Mouse (Mus musculus): ENCODE results near the gene Hsd17b1. TPM values are rescaled to one million over a fixed set of nuclear protein-coding genes. Genes with fewer than 3 reads are reported as not detected.

Hsd17b1 gene
- polyA plus RNA-seq, 1 experiment from 2014 or later: not detected

DNA sequence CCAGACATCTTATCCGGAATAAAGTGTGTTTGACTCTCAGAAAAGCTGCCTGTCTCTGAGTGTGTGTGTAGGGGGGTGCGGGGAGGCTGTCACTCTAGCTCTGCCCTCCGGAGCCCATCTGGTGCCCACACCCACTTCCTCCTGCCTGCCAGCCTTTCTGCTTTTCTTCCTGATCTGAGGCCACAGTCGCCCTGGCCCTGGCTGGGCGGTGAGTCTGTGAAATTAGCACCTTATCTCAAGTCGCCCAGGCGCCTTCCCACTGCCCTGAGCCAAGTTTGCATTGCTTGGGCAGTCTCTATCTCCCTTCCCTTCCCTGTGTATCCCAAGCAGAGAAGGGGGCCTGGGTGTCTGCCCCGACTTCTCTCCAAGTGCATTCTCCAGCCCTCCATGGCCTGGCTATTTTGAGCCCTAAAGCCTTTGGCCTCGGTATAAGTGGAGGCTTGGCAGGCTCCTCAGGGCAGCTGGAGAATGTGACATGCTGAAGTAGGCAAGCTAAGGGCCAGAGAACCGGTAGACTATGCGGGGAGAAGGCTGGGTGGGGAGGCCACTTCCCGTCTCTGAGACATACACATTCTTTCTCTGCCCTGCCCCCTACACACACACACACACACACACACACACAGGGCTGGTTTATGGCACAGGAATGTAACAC is 14.4 kb upstream of the Hsd17b1 start:
- peaks cover 3% of the 10 kb centered on the region; the same call in 1 of the 2 replicates for H3K4me1 ChIP-seq (ENCODE audit: control insufficient read depth, insufficient read depth, low read length)
- H3K4me3 ChIP-seq (ENCODE audit: low read depth, low read length): no peak overlapping the region
- DNase-seq (ENCODE audit: low spot score): no peak
- 61% methylated on average over 12 of the region's 12 CpGs for WGBS
- H3K27ac ChIP-seq (ENCODE audit: low read depth, low read length): peak overlapping the region; percentile 48; the same call in 1 of the 2 replicates
- peaks cover 37% of the 10 kb centered on the region for H3K36me3 ChIP-seq (ENCODE audit: control insufficient read depth, insufficient read depth, low read length)
- ATAC-seq: no peak
- no peaks in the 10 kb centered on the region for H3K9me3 ChIP-seq (replicated peaks; ENCODE audit: control insufficient read depth, low read length)
- H3K4me2 ChIP-seq (ENCODE audit: low read length): no peak overlapping the region
- 0 out of 2 replicates have a peak, but pooled peaks cover 2% of the 10 kb centered on the region for H3K27me3 ChIP-seq (replicated peaks; ENCODE audit: control insufficient read depth, insufficient read depth, low read length)
- no peak overlapping the region; the same call in 1 of the 2 replicates for H3K9ac ChIP-seq (ENCODE audit: low read length)

GRCm38 (mm10) chr11:101064462-101064861 is 13.7 kb upstream of the Hsd17b1 start:
- 84% methylated on average over 4 of the region's 4 CpGs for WGBS
- Histone ChIP-seq H3K4me1 (ENCODE audit: control insufficient read depth, insufficient read depth, low read length) (peaks cover 3% of the 10 kb centered on the region; the same call in 1 of the 2 replicates), H3K36me3 (ENCODE audit: control insufficient read depth, insufficient read depth, low read length) (peaks cover 36% of the 10 kb centered on the region), H3K9me3 (replicated peaks; ENCODE audit: control insufficient read depth, low read length) (no peaks in the 10 kb centered on the region), H3K27me3 (replicated peaks; ENCODE audit: control insufficient read depth, insufficient read depth, low read length) (0 out of 2 replicates have a peak, but pooled peaks cover 2% of the 10 kb centered on the region), H3K9ac (ENCODE audit: low read length) (no peak overlapping the region), H3K27ac (ENCODE audit: low read depth, low read length) (peak overlapping the region; percentile 48; the same call in 1 of the 2 replicates), H3K4me2 (ENCODE audit: low read length) (no peak overlapping the region), H3K4me3 (ENCODE audit: low read depth, low read length) (no peak overlapping the region)
- ATAC-seq (no peak), DNase-seq (ENCODE audit: low spot score) (no peak)

GRCm38 (mm10) chr11:101065002-101065401 is 13.2 kb upstream of the Hsd17b1 start:
- no peak for ATAC-seq
- Histone ChIP-seq H3K9ac (ENCODE audit: low read length) (no peak overlapping the region), H3K27me3 (replicated peaks; ENCODE audit: control insufficient read depth, insufficient read depth, low read length) (0 out of 2 replicates have a peak, but pooled peaks cover 2% of the 10 kb centered on the region), H3K36me3 (ENCODE audit: control insufficient read depth, insufficient read depth, low read length) (peaks cover 32% of the 10 kb centered on the region), H3K4me2 (ENCODE audit: low read length) (no peak overlapping the region), H3K9me3 (replicated peaks; ENCODE audit: control insufficient read depth, low read length) (no peaks in the 10 kb centered on the region), H3K4me1 (ENCODE audit: control insufficient read depth, insufficient read depth, low read length) (peaks cover 3% of the 10 kb centered on the region; the same call in 1 of the 2 replicates), H3K4me3 (ENCODE audit: low read depth, low read length) (no peak overlapping the region), H3K27ac (ENCODE audit: low read depth, low read length) (no peak overlapping the region)
- 92% methylated on average over 9 of the region's 9 CpGs for WGBS
- no peak for DNase-seq (ENCODE audit: low spot score)

GRCm38 (mm10) chr11:101066549-101067412 is 11.4 kb upstream of the Hsd17b1 start:
- ATAC-seq: peak; percentile 24
- 22% methylated on average over 18 of the region's 18 CpGs for WGBS
- Histone ChIP-seq H3K27me3 (replicated peaks; ENCODE audit: control insufficient read depth, insufficient read depth, low read length) (0 out of 2 replicates have a peak, but pooled peaks cover 2% of the 10 kb centered on the region), H3K27ac (ENCODE audit: low read depth, low read length) (no peak overlapping the region), H3K4me3 (ENCODE audit: low read depth, low read length) (peak overlapping the region; percentile 23), H3K36me3 (ENCODE audit: control insufficient read depth, insufficient read depth, low read length) (peaks cover 17% of the 10 kb centered on the region), H3K9me3 (replicated peaks; ENCODE audit: control insufficient read depth, low read length) (no peaks in the 10 kb centered on the region), H3K4me1 (ENCODE audit: control insufficient read depth, insufficient read depth, low read length) (peaks cover 8% of the 10 kb centered on the region), H3K9ac (ENCODE audit: low read length) (peak overlapping the region; percentile 52), H3K4me2 (ENCODE audit: low read length) (peak overlapping the region; percentile 51)
- DNase-seq (ENCODE audit: low spot score): peak; percentile 85

- 4% methylated on average over 35 of the region's 35 CpGs for WGBS
- Histone ChIP-seq H3K4me1 (ENCODE audit: control insufficient read depth, insufficient read depth, low read length) (peaks cover 8% of the 10 kb centered on the region), H3K36me3 (ENCODE audit: control insufficient read depth, insufficient read depth, low read length) (no peaks in the 10 kb centered on the region), H3K9ac (ENCODE audit: low read length) (peak within 1 kb of the TSS; percentile 86), H3K27ac (ENCODE audit: low read depth, low read length) (peak within 1 kb of the TSS; percentile 68), H3K4me2 (ENCODE audit: low read length) (peak within 1 kb of the TSS; percentile 98), H3K9me3 (replicated peaks; ENCODE audit: control insufficient read depth, low read length) (no peaks in the 10 kb centered on the region), H3K27me3 (replicated peaks; ENCODE audit: control insufficient read depth, insufficient read depth, low read length) (0 out of 2 replicates have a peak, but pooled peaks cover 2% of the 10 kb centered on the region), H3K4me3 (ENCODE audit: low read depth, low read length) (peak within 1 kb of the TSS; percentile 86)
- DNase-seq (ENCODE audit: low spot score) (peak; percentile 94), ATAC-seq (peak; percentile 91)
These were observed 8.6 kb upstream of the Hsd17b1 start, which contains the start of gene Naglu for GRCm38 (mm10) chr11:101069391-101070188. Gene Naglu, plus strand, starts transcription at chr11:101070012.

DNA sequence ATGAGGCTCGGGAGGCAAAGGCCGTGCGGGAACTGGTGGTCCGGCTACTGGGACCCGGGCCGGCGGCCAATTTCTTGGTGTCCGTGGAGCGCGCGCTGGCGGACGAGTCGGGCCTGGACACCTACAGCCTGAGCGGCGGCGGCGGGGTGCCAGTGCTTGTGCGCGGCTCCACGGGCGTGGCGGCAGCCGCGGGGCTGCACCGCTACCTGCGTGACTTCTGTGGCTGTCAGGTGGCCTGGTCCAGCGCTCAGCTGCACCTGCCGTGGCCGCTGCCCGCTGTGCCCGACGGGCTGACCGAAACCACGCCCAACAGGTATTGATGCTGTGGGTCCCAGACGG is 8.1 kb upstream of the Hsd17b1 start:
- no peak for DNase-seq (ENCODE audit: low spot score)
- peak overlapping the region; percentile 98 for H3K4me2 ChIP-seq (ENCODE audit: low read length)
- peak overlapping the region; percentile 86 for H3K9ac ChIP-seq (ENCODE audit: low read length)
- ATAC-seq: peak; percentile 66
- H3K9me3 ChIP-seq (replicated peaks; ENCODE audit: control insufficient read depth, low read length): no peaks in the 10 kb centered on the region
- peak overlapping the region; percentile 86 for H3K4me3 ChIP-seq (ENCODE audit: low read depth, low read length)
- H3K27ac ChIP-seq (ENCODE audit: low read depth, low read length): peak overlapping the region; percentile 68
- H3K4me1 ChIP-seq (ENCODE audit: control insufficient read depth, insufficient read depth, low read length): peaks cover 8% of the 10 kb centered on the region
- no peaks in the 10 kb centered on the region for H3K36me3 ChIP-seq (ENCODE audit: control insufficient read depth, insufficient read depth, low read length)
- under 1% methylated on average over 36 of the region's 36 CpGs for WGBS
- H3K27me3 ChIP-seq (replicated peaks; ENCODE audit: control insufficient read depth, insufficient read depth, low read length): 0 out of 2 replicates have a peak, but pooled peaks cover 2% of the 10 kb centered on the region

DNA sequence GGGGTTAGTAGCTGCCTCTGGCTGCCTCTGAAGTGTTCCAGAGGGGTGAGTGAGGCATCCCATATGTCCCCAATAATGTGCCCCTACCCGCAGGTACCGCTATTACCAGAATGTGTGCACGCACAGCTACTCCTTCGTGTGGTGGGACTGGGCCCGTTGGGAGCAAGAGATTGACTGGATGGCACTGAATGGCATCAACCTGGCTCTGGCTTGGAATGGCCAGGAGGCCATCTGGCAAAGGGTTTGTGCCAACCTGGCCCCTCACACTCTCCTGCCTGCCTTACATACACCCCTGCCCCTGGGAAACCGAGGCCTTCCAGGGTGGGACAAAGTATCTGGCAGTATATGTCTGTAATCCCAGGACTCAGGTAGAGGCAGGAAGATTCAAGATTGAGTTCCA is 7.2 kb upstream of the Hsd17b1 start:
- Histone ChIP-seq H3K4me3 (ENCODE audit: low read depth, low read length) (no peak overlapping the region), H3K27ac (ENCODE audit: low read depth, low read length) (no peak overlapping the region), H3K36me3 (ENCODE audit: control insufficient read depth, insufficient read depth, low read length) (no peaks in the 10 kb centered on the region), H3K4me1 (ENCODE audit: control insufficient read depth, insufficient read depth, low read length) (peaks cover 8% of the 10 kb centered on the region), H3K27me3 (replicated peaks; ENCODE audit: control insufficient read depth, insufficient read depth, low read length) (0 out of 2 replicates have a peak, but pooled peaks cover 2% of the 10 kb centered on the region), H3K9ac (ENCODE audit: low read length) (peak overlapping the region; percentile 86; the same call in 1 of the 2 replicates), H3K9me3 (replicated peaks; ENCODE audit: control insufficient read depth, low read length) (no peaks in the 10 kb centered on the region), H3K4me2 (ENCODE audit: low read length) (peak overlapping the region; percentile 98)
- ATAC-seq: no peak
- WGBS: 69% methylated on average over 6 of the region's 6 CpGs
- no peak for DNase-seq (ENCODE audit: low spot score)

DNA sequence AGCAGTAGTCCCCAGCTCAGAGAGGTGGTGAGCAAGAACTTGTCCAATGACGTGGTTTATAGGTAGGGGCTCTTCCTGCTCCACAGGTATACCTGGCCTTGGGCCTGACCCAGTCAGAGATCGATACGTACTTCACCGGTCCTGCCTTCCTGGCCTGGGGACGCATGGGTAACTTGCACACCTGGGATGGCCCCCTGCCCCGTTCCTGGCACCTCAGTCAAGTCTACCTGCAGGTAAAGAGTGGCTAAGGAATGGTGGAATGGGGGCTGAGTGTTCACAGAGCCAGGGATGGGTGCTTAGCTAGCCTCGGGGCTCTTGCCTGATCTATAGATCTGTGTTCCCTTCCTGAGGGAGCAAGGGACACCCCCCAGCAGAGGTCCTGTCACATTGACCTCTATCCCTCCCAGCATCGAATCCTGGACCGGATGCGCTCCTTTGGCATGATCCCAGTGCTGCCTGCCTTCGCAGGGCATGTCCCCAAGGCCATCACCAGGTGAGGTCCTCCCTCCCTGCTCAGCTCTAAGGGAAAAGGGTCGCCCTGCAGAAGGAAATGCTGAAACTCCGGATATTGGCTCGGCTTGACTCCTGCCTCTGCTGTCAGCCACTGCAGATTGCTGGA is 6.3 kb upstream of the Hsd17b1 start:
- Histone ChIP-seq H3K36me3 (ENCODE audit: control insufficient read depth, insufficient read depth, low read length) (no peaks in the 10 kb centered on the region), H3K4me3 (ENCODE audit: low read depth, low read length) (no peak overlapping the region), H3K4me2 (ENCODE audit: low read length) (no peak overlapping the region), H3K27me3 (replicated peaks; ENCODE audit: control insufficient read depth, insufficient read depth, low read length) (0 out of 2 replicates have a peak, but pooled peaks cover 2% of the 10 kb centered on the region), H3K9ac (ENCODE audit: low read length) (no peak overlapping the region), H3K4me1 (ENCODE audit: control insufficient read depth, insufficient read depth, low read length) (peaks cover 5% of the 10 kb centered on the region), H3K27ac (ENCODE audit: low read depth, low read length) (no peak overlapping the region), H3K9me3 (replicated peaks; ENCODE audit: control insufficient read depth, low read length) (no peaks in the 10 kb centered on the region)
- WGBS: 72% methylated on average over 14 of the region's 14 CpGs
- DNase-seq (ENCODE audit: low spot score): no peak
- no peak for ATAC-seq
